Mouse (Mus musculus) olfactory bulb, adult 2 months (tissue): Measurements from ENCODE around the gene Gm12789. TPM values are rescaled to one million over a fixed set of nuclear protein-coding genes. Genes with fewer than 3 reads are reported as not detected.
"Not testable (repeated sequence)": the region's sequence is repeated elsewhere in the genome, so short reads cannot be mapped to it uniquely, and the experiment has no call there.

Source experiments
- H3K27ac ChIP-seq: fragments of 200-500 bp; 2 replicates; pipeline ENCODE4 v1.5.1; 2012; ENCODE audit warnings: low read depth, low read length; ENCODE audit not compliant: insufficient read depth
- H3K4me1 ChIP-seq: fragments of 200-500 bp; 2 replicates; pipeline ENCODE4 v1.6.1; 2012; ENCODE audit warnings: low read length; ENCODE audit not compliant: control insufficient read depth, insufficient read depth
- H3K4me3 ChIP-seq: fragments of 200-500 bp; 2 replicates; pipeline ENCODE4 v1.5.1; 2012; ENCODE audit warnings: mild to moderate bottlenecking, low read depth, low read length, moderate library complexity; ENCODE audit not compliant: insufficient read depth
- CTCF ChIP-seq: fragments of 200-500 bp; IDR thresholded peaks from 2 replicates; pipeline ENCODE4 v1.5.1; 2012; ENCODE audit warnings: low read depth, mild to moderate bottlenecking, low read length, moderate library complexity; ENCODE audit not compliant: insufficient read depth
- POLR2A ChIP-seq: fragments of 200-500 bp; IDR thresholded peaks from 2 replicates; pipeline ENCODE4 v1.6.1; 2012; ENCODE audit warnings: mild to moderate bottlenecking, low read depth, low read length, moderate library complexity; ENCODE audit not compliant: insufficient read depth
- WGBS: fragments of 180-500 bp; shearing (Covaris S2); methylation state at CpG from one replicate; pipeline ENCODE4 v1.1.7; 2018; 5-methylcytosine and 5-hydroxymethylcytosine counted together
- polyA plus RNA-seq: library from polyadenylated mRNA; stranded (reverse); fragments of >200 nt; gene quantifications from 2 replicates; pipeline ENCODE4 v1.2.4, GENCODE M21; 2012; ENCODE audit warnings: low replicate concordance; ENCODE audit not compliant: missing spikeins, insufficient read depth, insufficient read length

Gm12789 gene
- polyA plus RNA-seq: not detected in 2 replicates

GRCm38 (mm10) chr4:101986326-101986725, at the start of gene Gm12789:
Gene Gm12789 (plus strand): TSS chr4:101986626.
- not testable (repeated sequence) for H3K4me3 ChIP-seq, H3K4me1 ChIP-seq, H3K27ac ChIP-seq
- WGBS: 85% methylated on average over 2 of the region's 2 CpGs

DNA sequence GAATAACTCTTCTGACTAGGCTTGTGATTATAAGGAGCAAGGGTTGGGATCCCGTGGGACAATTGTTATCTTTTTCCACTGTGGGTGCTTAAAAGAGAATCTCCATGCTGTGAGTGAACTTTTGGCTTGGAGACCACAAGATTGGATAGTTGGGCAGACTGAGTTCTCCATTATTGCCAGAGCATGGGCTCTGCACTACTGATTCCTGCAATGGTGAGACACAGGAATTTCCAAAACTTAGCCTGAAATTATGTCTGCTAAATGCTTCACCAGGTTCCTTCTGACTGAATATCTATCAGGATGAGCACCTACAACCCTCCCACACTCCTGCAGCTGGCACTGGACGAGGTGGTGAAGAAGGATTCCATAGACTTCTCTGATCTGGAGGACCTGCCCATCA, 46.3 kb upstream of the Gm12789 start, which contains the start of gene Gm12794:
TSS of gene Gm12794 (plus strand) at position 301 of the 400 bp plus-strand sequence.
- 72% methylated on average over 2 of the region's 2 CpGs for WGBS
- not testable (repeated sequence) for H3K27ac ChIP-seq, H3K4me1 ChIP-seq, H3K4me3 ChIP-seq

GRCm38 (mm10) chr4:101980949-101981348, 5.5 kb upstream of the Gm12789 start, which contains the start of gene Gm12790:
Gene Gm12790 (minus strand): TSS chr4:101981049.
- H3K27ac ChIP-seq, H3K4me3 ChIP-seq, H3K4me1 ChIP-seq: not testable (repeated sequence)
- 100% methylated on average over 1 of the region's 5 CpGs for WGBS

GRCm38 (mm10) chr4:101985678-101986077, 748 bp upstream of the Gm12789 start:
- Histone ChIP-seq H3K4me1 (no peaks in the 10 kb centered on the region), H3K27ac (no peak overlapping the region), H3K4me3 (no peak overlapping the region)
- TF ChIP-seq POLR2A (no peak), CTCF (no peak)
- WGBS: 90% methylated on average over 5 of the region's 5 CpGs

- Histone ChIP-seq H3K27ac (no peak overlapping the region), H3K4me1 (no peaks in the 10 kb centered on the region), H3K4me3 (no peak overlapping the region)
- 89% methylated on average over 5 of the region's 5 CpGs for WGBS
- TF ChIP-seq POLR2A: no peak
- TF ChIP-seq CTCF: no peak
Measured at GRCm38 (mm10) chr4:101997426-101997825, 11.0 kb downstream of the Gm12789 start.

GRCm38 (mm10) chr4:101998267-101998922, 12.0 kb downstream of the Gm12789 start:
- Histone ChIP-seq H3K4me1 (no peaks in the 10 kb centered on the region), H3K27ac (no peak overlapping the region), H3K4me3 (no peak overlapping the region)
- TF ChIP-seq POLR2A: no peak
- no peak for TF ChIP-seq CTCF
- WGBS: 34% methylated on average over 15 of the region's 15 CpGs

- TF ChIP-seq CTCF: no peak
- TF ChIP-seq POLR2A: no peak
- Histone ChIP-seq H3K4me1 (no peaks in the 10 kb centered on the region), H3K4me3 (no peak overlapping the region), H3K27ac (no peak overlapping the region)
- WGBS: 89% methylated on average over 6 of the region's 6 CpGs
Measured at GRCm38 (mm10) chr4:102026619-102027018, 40.2 kb downstream of the Gm12789 start.

Other genes starting within 250 kb of the Gm12789 start
- not detected in 2 replicates for gene B020004J07Rik, start 142.6 kb upstream of the Gm12789 start, polyA plus RNA-seq
- gene C130073F10Rik, start 92.8 kb upstream of the Gm12789 start, polyA plus RNA-seq: not detected in 2 replicates
- not detected in 2 replicates for gene Gm12800, start 77.5 kb upstream of the Gm12789 start, polyA plus RNA-seq
- not detected in 2 replicates for gene Gm12794, start 46.2 kb upstream of the Gm12789 start, polyA plus RNA-seq
- not detected in 2 replicates for gene Gm12790, start 5.6 kb upstream of the Gm12789 start, polyA plus RNA-seq
- gene Pde4b, start 100.9 kb downstream of the Gm12789 start, polyA plus RNA-seq: not detected in 2 replicates